Mouse (Mus musculus) right cerebral cortex, adult 18-20 months (tissue): ENCODE measurements at regions not wholly inside any gene's neighbourhood (a gene's known extent, or its start where the extent isn't known, plus 50 kb on each side); places are given as distances from the start of the nearest gene placed in this dataset.

ENCODE experiments used
- DNase-seq: peaks from one replicate; pipeline ENCODE4 v3.0.0; 2022; ENCODE audit warnings: mixed read lengths

DNA sequence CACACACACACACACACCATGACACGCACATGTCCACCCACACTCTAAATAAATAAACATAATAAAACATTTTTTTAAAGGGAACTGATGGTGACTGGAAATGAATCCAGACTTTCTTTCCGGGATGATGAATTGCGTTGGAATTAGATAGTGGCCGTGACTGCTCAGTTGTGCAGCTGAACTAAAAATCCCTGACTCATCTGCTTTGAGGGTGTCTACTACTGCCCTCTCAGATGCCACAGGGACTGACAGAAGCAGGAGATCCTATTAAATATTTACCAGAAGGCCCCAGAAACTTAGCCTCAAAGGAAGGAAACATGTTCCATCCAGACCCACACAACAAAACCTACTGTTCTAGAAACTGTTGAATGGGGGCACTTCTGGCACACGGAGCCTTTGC, 65.7 kb downstream of the Polr2m start:
- DNase-seq: no peak

DNA sequence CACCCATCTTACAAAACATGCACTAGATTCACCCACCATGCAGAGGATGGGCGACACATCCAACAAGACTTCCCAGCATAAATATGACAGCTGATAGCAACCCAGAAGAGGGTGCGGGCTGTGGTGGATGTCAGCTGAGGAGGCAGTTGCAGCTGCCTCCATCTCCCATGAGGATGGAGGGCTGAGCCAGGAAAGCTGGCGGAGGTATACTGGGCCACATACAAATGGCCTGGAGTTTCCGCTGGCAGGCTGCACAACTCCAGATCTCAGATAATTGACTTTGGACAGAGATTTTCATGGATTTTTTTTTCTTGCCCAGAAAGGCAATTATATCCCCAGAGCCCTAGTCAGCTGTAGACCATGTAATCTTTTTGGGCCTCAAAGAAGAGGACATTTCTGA, 67.2 kb downstream of the Polr2m start:
- no peak for DNase-seq

DNA sequence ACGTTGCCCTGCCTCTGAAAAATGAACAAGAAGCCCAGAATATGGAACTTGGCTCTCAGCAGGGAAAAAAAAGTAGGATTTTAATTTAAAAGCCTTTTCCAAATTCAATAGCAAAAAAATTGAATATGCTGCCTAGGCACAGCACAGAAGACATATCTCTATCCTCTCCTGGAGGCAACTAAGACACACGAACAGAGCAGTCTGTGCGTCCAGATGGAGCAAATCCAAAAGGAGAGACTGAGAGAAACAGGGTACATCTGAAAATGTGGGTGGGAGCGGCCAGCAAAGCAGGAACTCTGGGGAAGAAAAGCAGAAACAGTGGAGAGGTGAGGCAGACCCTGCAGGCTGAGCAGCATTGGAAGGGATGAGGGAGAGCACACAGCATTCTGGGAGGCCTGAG, 68.5 kb downstream of the Polr2m start:
- DNase-seq: peak; percentile 28

DNA sequence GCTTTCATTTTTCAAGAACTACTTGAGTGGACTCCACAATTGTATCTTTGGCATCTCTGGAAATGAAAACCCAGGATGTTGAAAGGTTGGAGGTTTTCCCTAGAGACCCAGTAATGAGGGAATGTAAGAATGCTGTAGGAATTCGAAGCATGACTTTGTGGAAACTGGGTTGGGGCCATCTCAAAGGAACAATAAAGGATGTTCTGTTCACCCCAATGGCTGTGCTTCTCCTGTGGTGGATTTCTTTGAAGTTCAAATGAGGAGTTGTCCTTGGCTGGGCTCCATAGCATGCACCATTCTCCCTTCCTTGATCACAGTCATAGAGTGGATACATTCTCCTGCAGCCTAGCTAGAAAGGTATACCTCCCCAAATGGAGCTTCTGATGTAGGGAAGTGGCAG, 74.6 kb downstream of the Polr2m start:
- no peak for DNase-seq

DNA sequence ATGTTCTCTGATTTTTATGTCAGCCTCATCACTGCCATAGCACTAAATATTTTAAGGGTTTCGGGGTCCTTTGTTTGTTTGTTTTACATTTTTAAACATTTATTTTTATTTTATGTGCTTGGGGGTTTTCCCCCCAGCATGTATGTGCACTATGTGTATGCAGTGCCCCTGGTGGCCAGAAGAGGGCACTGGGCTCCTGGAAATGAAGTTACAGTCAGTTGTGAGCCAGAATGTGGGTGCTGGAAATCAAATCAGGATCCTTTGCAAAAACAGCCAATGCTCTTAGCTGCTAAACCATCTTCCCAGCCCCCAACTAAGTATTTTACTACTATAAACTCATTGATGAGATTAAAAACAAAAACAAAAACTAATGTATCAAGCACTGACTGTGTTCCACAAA, 75.8 kb downstream of the Polr2m start:
- DNase-seq: no peak

- DNase-seq: no peak
Measured at GRCm38 (mm10) chr9:71408946-71409345, 76.8 kb downstream of the Polr2m start.

DNA sequence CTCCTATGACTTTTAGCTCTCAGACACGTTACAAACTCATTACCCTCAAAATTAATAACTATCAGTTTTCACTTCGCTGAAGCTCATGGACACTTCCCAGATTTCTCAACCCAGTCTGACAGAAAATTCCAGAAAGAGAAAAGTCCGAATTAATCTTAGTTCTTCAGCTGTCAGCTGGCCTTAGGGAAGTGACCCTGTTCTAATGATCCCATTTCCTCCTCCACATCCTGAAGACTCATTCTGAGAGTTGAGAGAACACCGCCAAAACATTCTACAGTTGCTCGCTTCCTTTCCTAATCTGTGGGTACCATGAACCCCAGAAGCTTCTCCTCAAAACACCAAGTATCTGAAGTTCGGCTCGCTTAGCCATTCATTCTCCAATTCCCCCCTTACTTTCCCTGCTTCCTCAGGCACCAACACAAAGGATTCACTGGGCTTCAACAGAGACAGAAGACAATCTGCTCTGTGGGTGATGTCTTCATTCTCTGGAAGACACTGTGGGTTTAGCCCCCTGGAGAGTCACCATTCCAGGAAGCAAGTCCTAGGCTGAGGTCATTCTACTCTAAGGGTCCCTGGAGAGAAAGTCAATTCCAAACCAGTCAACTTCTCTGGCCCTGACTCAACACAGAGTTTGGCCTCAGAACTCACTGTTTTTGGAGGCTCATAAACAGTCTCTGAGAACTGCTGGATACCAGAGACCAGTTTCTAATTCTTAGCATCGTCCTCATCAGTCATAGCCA, 81.2 kb downstream of the Polr2m start:
- DNase-seq: no peak

GRCm38 (mm10) chr9:71401667-71402066, 84.1 kb downstream of the Polr2m start:
- no peak for DNase-seq

DNA sequence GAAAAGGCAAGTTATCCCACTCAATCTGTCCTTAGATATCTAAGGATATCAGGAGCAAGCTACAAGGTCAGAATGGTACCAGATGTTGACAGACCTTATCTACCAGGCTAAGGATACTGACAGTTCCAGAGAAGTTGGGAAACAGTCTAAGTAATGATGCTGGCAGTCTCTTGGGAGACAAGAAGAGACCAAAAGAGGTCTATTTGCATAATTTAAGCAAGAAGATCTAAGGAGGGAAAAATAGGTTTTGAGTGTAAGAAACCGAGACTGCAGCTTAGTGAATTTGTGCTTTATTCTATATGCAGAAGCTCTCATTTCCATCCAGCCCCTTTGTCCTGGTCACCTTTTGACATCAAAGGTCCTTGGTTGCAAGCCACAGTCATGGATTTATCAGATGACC, 86.4 kb downstream of the Polr2m start:
- DNase-seq: no peak

DNA sequence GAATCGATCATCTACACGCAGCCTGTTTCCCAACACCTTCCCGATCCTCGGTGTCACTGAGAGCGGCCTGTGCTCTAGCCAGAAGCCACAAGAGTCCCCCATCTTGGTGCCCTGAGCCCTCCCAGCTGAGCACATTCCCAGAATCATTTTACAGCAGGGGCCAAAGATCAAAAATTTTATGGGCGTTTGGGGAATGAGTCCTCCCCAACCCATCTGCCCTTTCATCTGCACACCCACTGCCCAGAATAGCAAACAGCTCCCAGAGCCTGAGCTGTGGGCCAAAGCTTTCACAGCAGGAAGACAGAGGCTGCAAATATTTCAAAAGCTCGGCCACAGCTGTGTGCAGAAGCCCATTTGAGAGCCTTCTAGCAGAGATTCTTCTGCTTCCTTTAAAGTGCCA, 89.0 kb downstream of the Polr2m start:
- DNase-seq: no peak

DNA sequence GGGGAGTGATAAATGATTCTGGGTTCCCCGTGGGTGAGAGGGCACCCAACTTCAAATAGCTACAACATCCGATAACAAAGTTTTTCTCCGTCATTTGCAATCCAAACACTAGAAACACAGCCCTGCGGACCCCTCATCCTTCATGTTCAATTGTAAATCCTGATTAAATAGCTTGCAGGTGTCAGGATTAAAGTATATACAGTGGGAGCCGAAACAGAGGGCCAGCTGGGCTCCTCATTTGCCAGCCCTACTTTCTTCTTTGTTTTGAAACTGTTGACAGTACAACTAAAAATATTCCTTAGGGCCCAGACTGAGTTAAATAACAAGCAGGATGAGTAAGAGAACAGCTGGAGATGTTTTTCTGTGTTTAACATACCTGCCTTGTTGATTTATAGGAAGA, 95.5 kb downstream of the Polr2m start:
- no peak for DNase-seq

DNA sequence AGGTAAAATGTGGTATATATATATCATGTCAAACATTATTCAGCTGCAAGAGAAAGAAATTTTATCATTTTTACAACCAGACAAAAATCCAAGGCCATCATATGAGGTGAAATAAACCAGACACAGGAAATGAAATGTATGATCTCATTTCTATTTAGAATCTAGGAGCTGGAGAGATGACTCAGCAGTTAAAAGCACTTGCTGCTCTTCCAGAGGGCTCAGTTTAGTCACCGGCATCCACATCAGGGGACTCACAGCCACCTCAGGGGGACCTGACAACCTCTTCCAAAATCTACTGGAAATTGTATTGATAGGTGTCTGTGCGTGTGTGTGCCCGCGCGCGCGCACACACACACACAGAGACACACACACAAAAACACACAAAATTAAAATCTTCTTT, 98.3 kb downstream of the Polr2m start:
- DNase-seq: no peak

DNA sequence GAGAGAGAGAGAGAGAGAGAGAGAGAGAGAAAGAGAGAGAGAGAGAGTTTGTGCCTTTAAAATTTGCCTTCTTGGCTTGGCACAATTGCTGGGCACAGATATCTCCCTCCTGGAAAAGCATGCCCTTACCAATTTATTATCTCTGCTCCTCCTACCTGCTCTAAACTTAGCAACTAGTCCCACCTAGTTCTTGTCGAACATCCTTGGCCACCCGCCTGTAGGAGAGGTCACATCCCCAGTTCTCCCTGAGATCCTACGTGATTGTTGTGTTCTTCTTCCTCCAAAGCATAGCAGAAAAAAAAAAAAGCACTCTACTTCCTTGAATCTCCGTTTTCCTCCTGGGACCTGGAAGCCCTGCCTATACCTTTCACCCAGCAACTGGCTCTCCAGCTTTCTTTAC, 101.8 kb downstream of the Polr2m start:
- no peak for DNase-seq

DNA sequence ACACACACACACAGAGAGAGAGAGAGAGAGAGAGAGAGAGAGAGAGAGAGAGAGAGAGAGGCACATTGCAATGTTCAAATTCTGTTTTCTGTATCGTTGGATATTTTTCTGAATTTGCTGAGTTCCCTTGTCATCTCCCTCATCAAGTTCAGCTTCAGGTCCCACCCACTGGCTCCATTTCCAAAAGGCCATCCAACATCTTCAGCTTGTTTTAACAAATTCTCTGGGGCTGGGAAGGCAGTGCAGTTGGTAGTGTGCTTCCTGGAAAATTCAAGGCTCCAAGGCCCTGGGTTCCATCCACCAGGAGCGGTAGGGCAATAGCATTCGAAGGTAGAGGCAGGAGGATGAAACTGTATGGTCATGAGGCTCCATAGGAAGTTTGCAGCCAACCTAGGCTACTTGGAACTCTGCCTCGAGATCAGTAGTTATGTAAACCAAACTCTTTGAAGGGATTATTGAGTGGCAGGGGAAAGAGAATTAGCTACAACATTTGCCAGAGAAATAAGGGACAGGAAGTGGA, 105.9 kb downstream of the Polr2m start:
- no peak for DNase-seq

DNA sequence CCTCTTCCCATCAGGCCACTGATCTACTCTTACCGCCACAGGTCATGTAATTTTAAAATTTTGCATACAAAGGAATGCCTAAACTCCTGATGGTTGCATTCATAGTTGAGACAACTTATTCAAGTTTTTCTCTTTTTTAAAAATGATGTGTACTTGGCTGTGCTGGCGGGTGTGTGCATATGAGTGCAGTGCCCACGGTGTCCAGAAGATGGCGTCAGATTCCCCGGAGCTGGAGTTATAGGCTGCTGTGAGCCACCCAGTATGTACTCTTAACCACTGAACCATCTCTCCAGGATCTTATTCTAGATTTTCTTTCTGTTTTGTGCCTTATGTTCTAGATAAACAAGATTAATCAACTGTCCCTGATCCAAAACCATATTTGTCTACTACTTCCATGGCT, 116.0 kb downstream of the Polr2m start:
- DNase-seq: no peak

GRCm38 (mm10) chr9:71369202-71369601, 116.5 kb downstream of the Polr2m start:
- DNase-seq: no peak

GRCm38 (mm10) chr9:71366573-71366972, 119.2 kb downstream of the Polr2m start:
- DNase-seq: no peak

DNA sequence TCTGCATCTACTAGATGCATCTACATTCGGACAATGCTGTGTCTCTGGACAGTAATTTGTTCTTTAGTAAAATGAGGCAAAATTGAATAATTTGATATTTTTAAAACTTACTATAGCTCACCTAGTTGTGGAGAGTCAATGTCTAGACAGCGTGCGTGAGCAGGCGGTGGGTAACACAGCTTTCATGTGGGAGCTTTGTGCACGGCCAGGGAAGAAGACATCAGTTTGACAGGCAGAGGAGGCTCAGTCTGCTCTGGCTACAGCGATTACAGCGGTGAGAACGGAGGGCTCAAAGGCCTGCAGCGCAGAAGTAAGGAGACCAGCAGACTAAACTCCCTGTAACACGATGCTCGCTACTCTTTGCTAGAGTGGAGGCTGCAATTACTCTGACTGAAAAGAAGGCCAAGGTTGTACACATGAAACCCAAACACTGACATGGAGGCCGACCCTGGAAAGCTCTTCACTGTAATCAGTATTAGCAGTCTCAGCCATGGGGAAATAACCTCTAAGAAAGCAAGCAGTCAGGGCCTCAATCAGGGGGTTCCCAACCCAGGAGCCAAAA, 120.5 kb downstream of the Polr2m start:
- no peak for DNase-seq

DNA sequence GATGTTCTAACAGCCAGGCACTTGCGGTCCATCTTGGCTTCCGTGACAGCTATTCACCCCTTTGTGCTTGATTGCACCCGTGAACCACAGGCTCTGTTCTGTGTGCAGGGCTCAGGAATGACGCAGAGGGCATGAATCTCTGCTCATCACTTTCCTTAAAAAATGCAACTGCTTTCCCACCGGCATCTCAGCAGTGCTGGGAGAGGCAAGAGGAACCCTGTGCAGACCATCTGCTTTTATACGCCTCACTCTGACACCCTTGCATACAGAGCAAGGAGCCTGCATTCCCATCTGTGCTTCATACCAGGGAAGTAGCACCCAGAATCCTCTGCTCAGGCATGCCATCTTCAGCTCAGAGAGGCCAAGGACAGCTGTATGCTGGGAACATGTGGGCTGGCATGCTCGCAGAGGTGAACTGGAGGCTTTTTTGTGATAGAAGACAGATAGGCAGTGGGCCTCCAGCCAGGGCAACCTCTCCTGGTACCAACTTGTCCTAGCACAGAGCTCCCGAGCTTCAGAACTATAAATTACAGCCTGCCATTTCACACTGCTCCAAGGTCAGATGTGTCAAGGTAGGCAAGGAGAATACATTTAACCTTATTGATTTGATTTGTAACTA, 121.6 kb downstream of the Polr2m start:
- DNase-seq: peak; percentile 10

- DNase-seq: no peak
Measured at GRCm38 (mm10) chr9:71362401-71362800, 123.3 kb downstream of the Polr2m start.

GRCm38 (mm10) chr9:71361961-71362360, 123.8 kb downstream of the Polr2m start:
- no peak for DNase-seq

GRCm38 (mm10) chr9:71361311-71361710, 124.4 kb downstream of the Polr2m start:
- DNase-seq: no peak

GRCm38 (mm10) chr9:71360676-71361075, 125.1 kb downstream of the Polr2m start:
- no peak for DNase-seq

DNA sequence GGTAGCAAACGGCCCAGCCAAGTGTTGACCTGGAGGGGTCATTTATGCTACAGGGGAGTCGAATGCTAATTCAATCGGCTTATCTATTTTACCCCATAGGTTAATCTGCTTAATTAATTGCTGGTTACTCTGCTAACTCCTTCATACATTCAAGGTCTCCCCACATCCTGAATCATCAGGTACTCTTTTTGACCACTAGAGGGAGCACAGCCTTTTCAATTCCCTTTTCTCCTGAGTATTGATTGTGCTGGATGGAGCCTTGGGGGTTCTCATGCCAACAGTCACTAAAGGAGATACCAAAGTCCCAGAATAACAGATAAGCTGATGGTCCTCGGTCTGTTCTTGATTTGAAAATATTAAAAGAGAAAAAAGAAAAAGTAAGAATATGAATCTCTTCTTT, 126.8 kb downstream of the Polr2m start:
- peak; percentile 25 for DNase-seq
